Mouse (Mus musculus): ENCODE measurements at regions not wholly inside any gene's neighbourhood (a gene's known extent, or its start where the extent isn't known, plus 50 kb on each side); places are given as distances from the start of the nearest gene placed in this dataset.

DNA sequence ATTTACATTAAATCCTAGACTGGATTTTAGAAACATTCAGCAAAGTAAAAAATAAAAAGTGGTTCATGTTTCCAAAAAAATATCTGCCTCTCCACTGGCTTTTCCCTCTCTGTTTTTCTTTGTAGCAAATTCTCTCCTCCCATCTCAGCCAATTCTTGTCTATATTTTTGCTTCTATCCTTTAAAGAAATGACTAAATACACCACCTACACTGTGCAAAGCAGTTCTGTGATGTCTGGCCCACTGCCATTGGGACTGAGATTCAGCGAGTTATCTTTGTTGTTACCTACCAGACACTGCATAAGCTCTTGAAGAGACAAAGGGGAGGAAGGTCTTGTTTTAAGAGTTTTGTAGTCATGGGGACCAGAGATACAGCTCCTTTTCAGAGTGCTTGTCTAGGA is 835.8 kb upstream of the Klhl29 start:
- Histone ChIP-seq H3K4me1 (ENCODE audit: control insufficient read depth, insufficient read depth, low read length) (no peaks in the 10 kb centered on the region), H3K27me3 (replicated peaks; ENCODE audit: control insufficient read depth, insufficient read depth, low read length) (no peaks in the 10 kb centered on the region), H3K27ac (ENCODE audit: insufficient read depth, low read depth, low read length) (no peak overlapping the region), H3K4me3 (ENCODE audit: insufficient read depth, low read depth, low read length) (no peak overlapping the region), H3K36me3 (ENCODE audit: control insufficient read depth, insufficient read depth, low read length) (no peaks in the 10 kb centered on the region)
- TF ChIP-seq CTCF (conservative IDR thresholded peaks at IDR 0.05; ENCODE audit: insufficient read depth, insufficient read length, low read depth, low read length) (no peak), POLR2A (IDR thresholded peaks at IDR 0.05; ENCODE audit: low read depth, low read length) (no peak)
- WGBS, result 63% methylated on average over 1 of the region's 1 CpGs
- no peak for DNase-seq

- no peak overlapping the region for H3K4me3 ChIP-seq (ENCODE audit: insufficient read depth, low read depth, low read length)
- DNase-seq, result no peak
- no peak for TF ChIP-seq POLR2A (IDR thresholded peaks at IDR 0.05; ENCODE audit: low read depth, low read length)
- TF ChIP-seq CTCF (conservative IDR thresholded peaks at IDR 0.05; ENCODE audit: insufficient read depth, insufficient read length, low read depth, low read length), result no peak
- no peaks in the 10 kb centered on the region; the same call in 1 of the 2 replicates for H3K27me3 ChIP-seq (replicated peaks; ENCODE audit: control insufficient read depth, insufficient read depth, low read length)
- no peaks in the 10 kb centered on the region for H3K36me3 ChIP-seq (ENCODE audit: control insufficient read depth, insufficient read depth, low read length)
- no peaks in the 10 kb centered on the region for H3K4me1 ChIP-seq (ENCODE audit: control insufficient read depth, insufficient read depth, low read length)
- H3K27ac ChIP-seq (ENCODE audit: insufficient read depth, low read depth, low read length), result no peak overlapping the region
- 70% methylated on average over 3 of the region's 3 CpGs for WGBS
Observed at GRCm38 (mm10) chr12:6189232-6189631, 813.8 kb upstream of the Klhl29 start.

DNA sequence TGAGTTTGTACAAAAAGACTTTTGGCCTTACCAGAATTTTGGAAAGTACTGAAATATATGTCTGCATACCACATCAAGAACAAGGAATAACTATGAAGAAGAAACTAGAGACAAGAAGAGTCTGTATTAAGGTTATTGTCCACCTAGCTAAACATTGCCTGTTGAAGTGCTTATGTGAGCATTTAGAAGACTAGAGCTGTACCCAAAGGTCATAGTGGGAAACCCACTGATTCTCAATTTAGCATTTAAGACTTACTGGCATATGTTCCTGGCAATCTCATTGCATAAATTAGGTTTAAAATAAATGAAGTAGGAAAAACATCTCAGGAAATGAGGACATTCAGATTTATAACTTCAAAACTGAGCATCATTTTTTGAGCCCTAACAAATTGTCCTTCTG is 793.3 kb upstream of the Klhl29 start:
- H3K27ac ChIP-seq (ENCODE audit: insufficient read depth, low read depth, low read length), result no peak overlapping the region
- H3K4me1 ChIP-seq (ENCODE audit: control insufficient read depth, insufficient read depth, low read length), result no peaks in the 10 kb centered on the region
- no peak for DNase-seq
- no peak overlapping the region for H3K4me3 ChIP-seq (ENCODE audit: insufficient read depth, low read depth, low read length)
- H3K36me3 ChIP-seq (ENCODE audit: control insufficient read depth, insufficient read depth, low read length), result no peaks in the 10 kb centered on the region
- no peaks in the 10 kb centered on the region for H3K27me3 ChIP-seq (replicated peaks; ENCODE audit: control insufficient read depth, insufficient read depth, low read length)
- TF ChIP-seq CTCF (conservative IDR thresholded peaks at IDR 0.05; ENCODE audit: insufficient read depth, insufficient read length, low read depth, low read length) (no peak), POLR2A (IDR thresholded peaks at IDR 0.05; ENCODE audit: low read depth, low read length) (no peak)

DNA sequence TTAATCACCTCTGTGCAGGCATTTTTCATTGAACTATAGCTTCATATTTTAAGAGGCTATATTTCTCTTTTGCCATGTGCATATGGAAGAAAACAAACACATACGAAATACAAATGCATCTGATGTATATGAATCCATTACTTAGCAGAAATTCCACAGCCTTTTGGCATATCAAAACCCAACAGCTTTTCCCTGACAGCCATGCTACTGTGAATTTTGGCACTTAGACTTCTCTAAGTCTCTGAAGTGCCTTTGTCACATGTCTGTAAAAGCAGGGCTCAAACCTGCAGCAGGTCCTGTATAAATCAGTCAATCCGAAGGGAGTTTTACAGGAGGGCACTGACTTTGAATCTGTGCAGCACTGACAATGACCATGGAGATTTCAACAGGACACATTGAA is 778.8 kb upstream of the Klhl29 start:
- no peak for TF ChIP-seq CTCF (conservative IDR thresholded peaks at IDR 0.05; ENCODE audit: insufficient read depth, insufficient read length, low read depth, low read length)
- no peak for TF ChIP-seq POLR2A (IDR thresholded peaks at IDR 0.05; ENCODE audit: low read depth, low read length)

GRCm38 (mm10) chr12:6151476-6151875 is 776.0 kb upstream of the Klhl29 start:
- TF ChIP-seq CTCF (conservative IDR thresholded peaks at IDR 0.05; ENCODE audit: insufficient read depth, insufficient read length, low read depth, low read length) (no peak), POLR2A (IDR thresholded peaks at IDR 0.05; ENCODE audit: low read depth, low read length) (no peak)
- no peaks in the 10 kb centered on the region for H3K27me3 ChIP-seq (replicated peaks; ENCODE audit: control insufficient read depth, insufficient read depth, low read length)
- WGBS, result 78% methylated on average over 3 of the region's 3 CpGs
- H3K4me3 ChIP-seq (ENCODE audit: insufficient read depth, low read depth, low read length), result no peak overlapping the region
- H3K4me1 ChIP-seq (ENCODE audit: control insufficient read depth, insufficient read depth, low read length), result no peaks in the 10 kb centered on the region
- no peak overlapping the region for H3K27ac ChIP-seq (ENCODE audit: insufficient read depth, low read depth, low read length)
- H3K36me3 ChIP-seq (ENCODE audit: control insufficient read depth, insufficient read depth, low read length), result no peaks in the 10 kb centered on the region
- no peak for DNase-seq

More for the DNA sequence above, 778.8 kb upstream of the Klhl29 start:
- H3K27ac ChIP-seq (ENCODE audit: insufficient read depth, low read depth, low read length), result no peak overlapping the region
- H3K4me1 ChIP-seq (ENCODE audit: control insufficient read depth, insufficient read depth, low read length), result no peaks in the 10 kb centered on the region
- H3K36me3 ChIP-seq (ENCODE audit: control insufficient read depth, insufficient read depth, low read length), result no peaks in the 10 kb centered on the region
- no peak for DNase-seq
- WGBS, result 70% methylated on average over 2 of the region's 2 CpGs
- H3K27me3 ChIP-seq (replicated peaks; ENCODE audit: control insufficient read depth, insufficient read depth, low read length), result no peaks in the 10 kb centered on the region
- H3K4me3 ChIP-seq (ENCODE audit: insufficient read depth, low read depth, low read length), result no peak overlapping the region

DNA sequence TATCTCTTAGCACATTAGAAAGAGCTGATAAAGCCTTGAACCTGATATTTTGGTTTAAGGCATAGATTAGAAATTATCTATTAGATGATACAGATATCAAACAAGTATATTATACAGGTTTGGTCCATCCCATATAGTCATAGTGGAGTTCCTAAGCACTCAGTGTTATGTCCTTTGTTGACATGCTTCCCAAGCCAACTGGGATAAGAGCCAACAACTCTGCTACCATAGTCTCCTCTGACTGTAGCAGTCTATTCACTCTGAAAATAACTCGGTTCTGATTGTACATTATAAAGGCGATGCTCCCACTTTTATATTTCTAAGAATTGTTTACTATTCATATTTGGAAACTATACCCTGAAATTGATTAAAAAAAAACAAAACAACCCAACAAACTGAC is 757.0 kb upstream of the Klhl29 start:
- no peaks in the 10 kb centered on the region for H3K4me1 ChIP-seq (ENCODE audit: control insufficient read depth, insufficient read depth, low read length)
- no peaks in the 10 kb centered on the region for H3K36me3 ChIP-seq (ENCODE audit: control insufficient read depth, insufficient read depth, low read length)
- H3K27me3 ChIP-seq (replicated peaks; ENCODE audit: control insufficient read depth, insufficient read depth, low read length), result no peaks in the 10 kb centered on the region; the same call in 1 of the 2 replicates
- no peak overlapping the region for H3K4me3 ChIP-seq (ENCODE audit: insufficient read depth, low read depth, low read length)
- 83% methylated on average over 2 of the region's 2 CpGs for WGBS
- TF ChIP-seq CTCF (conservative IDR thresholded peaks at IDR 0.05; ENCODE audit: insufficient read depth, insufficient read length, low read depth, low read length) (no peak), POLR2A (IDR thresholded peaks at IDR 0.05; ENCODE audit: low read depth, low read length) (no peak)
- DNase-seq, result no peak
- no peak overlapping the region for H3K27ac ChIP-seq (ENCODE audit: insufficient read depth, low read depth, low read length)

DNA sequence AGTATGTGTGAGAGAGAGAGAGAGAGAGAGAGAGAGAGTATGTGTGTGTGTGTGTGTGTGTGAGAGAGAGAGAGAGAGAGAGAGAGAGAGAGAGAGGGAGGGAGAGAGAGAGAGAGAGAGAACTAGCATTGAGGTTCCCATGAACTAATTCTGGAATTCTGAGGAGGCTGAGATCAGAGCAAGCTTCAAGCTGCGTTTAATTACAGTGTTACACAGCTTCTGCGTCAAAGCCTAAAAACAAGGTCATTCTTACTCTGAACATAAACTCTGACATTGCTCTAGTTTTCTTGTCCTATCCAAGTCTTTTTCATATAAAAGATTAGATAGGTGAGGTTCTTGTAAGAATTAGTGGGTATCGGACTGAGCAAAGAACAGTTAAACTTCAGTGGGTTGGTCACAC is 744.1 kb upstream of the Klhl29 start:
- Histone ChIP-seq H3K36me3 (ENCODE audit: control insufficient read depth, insufficient read depth, low read length) (no peaks in the 10 kb centered on the region), H3K4me3 (ENCODE audit: insufficient read depth, low read depth, low read length) (no peak overlapping the region), H3K4me1 (ENCODE audit: control insufficient read depth, insufficient read depth, low read length) (no peaks in the 10 kb centered on the region), H3K27me3 (replicated peaks; ENCODE audit: control insufficient read depth, insufficient read depth, low read length) (no peaks in the 10 kb centered on the region), H3K27ac (ENCODE audit: insufficient read depth, low read depth, low read length) (no peak overlapping the region)
- TF ChIP-seq POLR2A (IDR thresholded peaks at IDR 0.05; ENCODE audit: low read depth, low read length) (no peak), CTCF (conservative IDR thresholded peaks at IDR 0.05; ENCODE audit: insufficient read depth, insufficient read length, low read depth, low read length) (no peak)
- no peak for DNase-seq
- WGBS, result 86% methylated on average over 3 of the region's 3 CpGs

DNA sequence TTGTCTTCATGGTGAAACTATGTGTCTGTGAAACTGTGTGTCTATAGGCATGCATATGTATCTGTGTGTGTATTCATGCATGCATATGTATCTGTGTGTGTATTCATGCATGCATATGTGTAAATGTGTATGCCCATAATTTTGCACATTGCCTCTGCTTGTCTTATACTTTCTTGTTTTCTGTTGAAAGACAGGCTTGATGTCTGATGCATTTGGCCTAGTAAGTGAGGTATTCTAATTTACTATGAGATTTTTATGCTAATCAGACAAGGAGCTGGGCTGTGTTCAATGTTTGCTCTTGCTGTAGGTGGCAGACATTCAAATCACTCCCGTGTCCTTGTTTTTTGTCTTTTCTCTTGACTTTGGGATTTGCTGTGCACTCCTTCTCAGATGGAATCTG is 739.8 kb upstream of the Klhl29 start:
- Histone ChIP-seq H3K27me3 (replicated peaks; ENCODE audit: control insufficient read depth, insufficient read depth, low read length) (no peaks in the 10 kb centered on the region), H3K27ac (ENCODE audit: insufficient read depth, low read depth, low read length) (no peak overlapping the region), H3K36me3 (ENCODE audit: control insufficient read depth, insufficient read depth, low read length) (no peaks in the 10 kb centered on the region), H3K4me1 (ENCODE audit: control insufficient read depth, insufficient read depth, low read length) (no peaks in the 10 kb centered on the region), H3K4me3 (ENCODE audit: insufficient read depth, low read depth, low read length) (no peak overlapping the region)
- TF ChIP-seq POLR2A (IDR thresholded peaks at IDR 0.05; ENCODE audit: low read depth, low read length) (no peak), CTCF (conservative IDR thresholded peaks at IDR 0.05; ENCODE audit: insufficient read depth, insufficient read length, low read depth, low read length) (no peak)
- DNase-seq, result no peak
- 87% methylated on average over 1 of the region's 1 CpGs for WGBS
